Mouse (Mus musculus) liver, embryonic 14.5 days (tissue): Measurements from ENCODE around the gene Tmc4.

Experiments used
- CTCF ChIP-seq: IDR thresholded peaks from 2 replicates; pipeline ENCODE4 v1.5.1; 2016; ENCODE audit warnings: antibody characterized with exemption, low read depth, control low read depth
- EP300 ChIP-seq: IDR thresholded peaks from 2 replicates; pipeline ENCODE4 v1.6.1; 2016; ENCODE audit warnings: antibody characterized with exemption, low read depth

DNA sequence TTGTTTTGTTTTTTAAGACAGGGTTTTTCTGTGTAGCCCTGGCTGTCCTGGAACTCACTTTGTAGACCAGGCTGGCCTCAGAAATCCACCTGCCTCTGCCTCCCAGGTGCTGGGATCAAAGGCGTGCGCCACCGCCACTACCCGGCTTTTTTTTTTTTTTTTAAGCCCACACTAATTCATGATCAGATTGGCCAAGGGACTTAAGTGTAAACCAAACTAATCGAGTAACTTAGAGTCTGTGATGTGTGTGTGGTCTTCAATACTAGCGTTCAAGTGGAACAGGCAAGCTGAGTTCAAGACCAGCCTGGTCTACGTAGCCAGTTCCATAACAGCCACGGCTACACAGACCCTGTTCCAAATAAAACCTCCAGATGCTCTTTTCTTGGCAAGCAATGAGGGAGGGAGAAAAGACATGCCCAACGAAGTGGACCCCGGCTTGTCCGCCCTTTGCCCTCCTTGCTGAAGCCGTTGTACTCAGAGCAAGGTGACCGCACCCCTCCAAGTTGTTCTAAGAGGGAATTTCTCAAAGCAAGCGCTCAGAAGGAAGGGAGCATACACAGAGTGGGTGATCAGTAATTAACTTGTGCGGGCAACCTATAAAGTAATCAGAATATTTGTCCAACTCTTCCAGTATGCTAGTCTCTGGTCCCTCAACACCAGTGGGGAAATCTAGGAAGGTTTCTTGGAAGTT is 12.7 kb downstream of the Tmc4 start:
- TF ChIP-seq CTCF (no peak), EP300 (no peak)
